Mouse (Mus musculus): ENCODE data around the gene 1600014C23Rik. TPM values are rescaled to one million over a fixed set of nuclear protein-coding genes. Genes with fewer than 3 reads are reported as not detected.

1600014C23Rik gene
- total RNA-seq, 2 experiments from 2014 or later = not detected

DNA sequence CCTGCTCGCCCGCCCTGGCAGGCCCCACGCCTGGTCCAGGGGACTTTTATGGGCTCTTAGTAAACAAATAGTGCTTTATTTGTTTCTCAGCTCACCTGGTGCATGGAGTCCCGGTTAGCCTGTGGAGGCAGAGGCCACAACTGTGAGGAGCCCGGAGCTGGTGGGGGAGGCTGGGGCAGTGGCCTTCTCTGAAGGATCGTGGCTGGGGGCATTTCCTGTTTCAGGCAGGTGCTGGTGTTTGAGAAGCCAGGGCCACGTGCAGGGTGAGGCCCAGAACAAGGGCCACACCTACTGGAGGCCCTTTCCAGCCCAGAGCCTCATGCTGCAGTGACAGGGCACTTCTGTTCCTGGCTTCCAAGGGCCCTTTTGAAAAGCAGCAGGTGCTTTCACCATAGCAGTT, 7.4 kb downstream of the 1600014C23Rik start:
- DNase-seq = no peak

DNA sequence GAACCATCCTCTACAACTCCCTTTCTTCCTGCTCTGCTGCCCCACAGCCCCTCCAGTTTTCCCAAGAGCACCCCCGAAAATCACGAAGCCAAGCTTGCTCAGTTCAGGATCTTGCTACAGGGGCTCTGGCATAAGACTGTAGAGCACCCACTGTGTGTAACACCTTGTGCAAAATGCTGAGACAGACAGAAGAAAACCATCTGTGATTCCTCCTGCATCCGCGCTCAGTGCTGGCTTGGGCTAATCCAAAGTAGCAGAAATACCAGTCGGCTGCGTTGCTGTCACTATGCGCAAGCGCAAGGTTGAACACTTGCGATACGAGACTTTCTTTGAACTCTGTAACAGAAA, 9.1 kb downstream of the 1600014C23Rik start:
- DNase-seq = no peak

DNA sequence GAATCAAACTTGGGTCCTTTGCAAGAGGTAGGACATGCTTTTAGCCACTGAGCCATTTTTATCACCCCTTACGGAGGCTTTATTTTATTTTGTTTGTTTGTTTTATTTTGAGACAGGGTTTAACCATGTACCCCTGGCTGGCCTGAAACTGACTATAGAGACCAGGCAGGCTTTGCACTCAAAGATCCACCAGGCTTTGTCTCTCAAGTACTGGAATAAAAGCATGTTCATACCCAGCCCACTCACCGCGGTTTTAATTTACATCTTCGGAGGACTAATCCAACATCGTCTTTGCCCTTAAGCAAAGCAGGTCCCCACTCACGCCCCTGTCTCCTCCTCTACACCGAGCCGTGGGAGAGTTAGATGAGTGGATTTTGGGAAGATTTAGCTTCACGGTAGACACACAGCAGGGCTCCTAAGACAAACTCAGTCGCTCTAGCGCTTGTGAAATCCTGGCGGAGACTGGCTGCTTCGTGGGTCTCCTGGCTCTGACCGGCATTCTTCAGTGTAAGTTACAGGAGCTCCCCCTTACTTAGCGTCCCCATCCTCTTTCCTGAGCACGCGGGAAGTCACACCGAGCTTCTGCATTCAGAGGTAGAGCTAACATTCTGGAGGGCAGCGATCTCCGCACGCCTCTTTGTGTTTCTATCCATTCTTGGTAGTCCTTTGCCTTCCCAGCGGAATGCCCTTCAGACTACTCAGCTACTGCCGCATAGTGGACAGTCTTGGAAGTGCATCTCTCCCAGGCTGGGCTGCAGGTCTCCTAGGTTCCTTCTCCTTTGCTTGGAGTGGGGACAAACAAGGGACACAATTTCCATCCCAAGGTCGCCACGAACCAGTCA, 9.7 kb downstream of the 1600014C23Rik start:
- DNase-seq = peak; percentile 65

DNA sequence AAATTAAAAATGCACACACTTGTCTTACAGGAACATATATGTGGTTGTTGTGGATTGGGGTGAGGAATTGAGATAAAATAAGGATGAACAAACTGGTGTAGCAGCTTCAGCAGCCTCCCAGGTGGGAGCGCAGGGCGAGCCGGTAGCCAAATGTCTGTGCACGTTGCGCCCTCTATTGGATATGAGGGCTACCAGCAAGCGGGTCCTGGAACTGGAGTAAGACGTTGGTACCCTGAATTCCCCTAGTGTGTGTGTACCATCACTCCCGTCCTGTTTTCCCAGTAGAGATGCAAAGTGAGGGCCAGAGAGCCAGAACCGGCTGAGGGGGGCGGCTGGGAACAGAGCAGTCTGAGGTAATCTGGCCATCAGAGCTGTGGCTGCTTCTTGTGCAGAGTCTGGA, 15.3 kb downstream of the 1600014C23Rik start:
- peak; percentile 56 for DNase-seq

DNA sequence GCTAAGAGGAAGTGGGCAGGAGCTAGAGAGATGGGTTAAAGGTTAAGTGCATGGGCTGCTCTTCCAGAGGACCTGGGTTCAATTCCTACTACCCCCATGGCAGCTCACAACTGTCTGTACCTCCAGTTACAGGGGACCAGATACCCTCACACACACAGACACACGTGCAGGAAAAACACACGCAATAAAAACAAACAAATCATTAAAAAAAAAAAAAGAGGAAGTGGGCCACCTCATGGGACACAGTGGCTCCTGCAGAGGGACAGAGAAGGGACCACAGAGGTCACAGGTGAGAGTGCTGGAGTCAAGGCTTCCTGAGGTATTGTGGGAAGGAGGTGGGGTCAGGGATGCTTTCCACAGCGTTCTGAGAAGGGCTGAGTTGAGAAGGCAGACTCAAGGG, 22.1 kb downstream of the 1600014C23Rik start:
- DNase-seq = no peak

DNA sequence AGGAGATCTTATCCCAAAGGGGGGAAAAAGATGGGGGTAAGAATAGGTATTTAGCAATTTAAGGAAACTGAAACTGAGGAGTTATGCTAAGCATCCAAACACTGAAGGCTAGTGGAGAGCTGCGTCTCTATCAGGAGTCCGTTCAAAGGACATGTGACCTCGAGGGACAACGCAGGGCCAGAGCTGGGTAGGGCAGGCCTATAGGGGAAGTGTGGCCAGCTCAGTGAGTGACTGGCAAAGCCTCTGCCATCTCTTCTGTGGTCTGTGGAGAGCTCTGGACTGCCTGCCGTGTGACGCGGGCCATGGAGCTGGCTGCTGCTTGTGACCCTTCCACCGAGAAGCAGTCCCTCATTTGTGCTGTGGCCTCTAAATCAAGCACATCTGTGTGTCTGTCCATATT, 23.2 kb downstream of the 1600014C23Rik start:
- DNase-seq = no peak

DNA sequence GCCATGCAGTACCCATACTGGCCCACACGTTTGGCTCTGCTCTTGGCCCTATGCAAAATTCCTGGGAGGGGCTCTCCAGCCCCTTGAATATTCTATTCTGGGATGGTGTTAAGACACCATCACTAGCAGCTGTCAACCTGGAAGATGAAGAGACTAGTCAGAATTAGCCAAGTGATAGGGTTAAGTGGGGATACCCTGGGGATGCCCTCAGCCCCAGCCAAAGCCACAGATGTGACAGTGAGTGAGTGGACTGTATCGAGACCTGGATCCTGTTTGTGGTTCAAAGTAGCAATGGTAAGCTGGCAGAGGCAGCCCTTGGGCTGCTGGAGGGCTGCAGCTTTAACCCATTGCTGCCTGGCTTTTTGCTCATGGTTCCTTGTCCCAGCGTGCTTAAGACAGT, 23.8 kb downstream of the 1600014C23Rik start:
- DNase-seq = no peak

DNA sequence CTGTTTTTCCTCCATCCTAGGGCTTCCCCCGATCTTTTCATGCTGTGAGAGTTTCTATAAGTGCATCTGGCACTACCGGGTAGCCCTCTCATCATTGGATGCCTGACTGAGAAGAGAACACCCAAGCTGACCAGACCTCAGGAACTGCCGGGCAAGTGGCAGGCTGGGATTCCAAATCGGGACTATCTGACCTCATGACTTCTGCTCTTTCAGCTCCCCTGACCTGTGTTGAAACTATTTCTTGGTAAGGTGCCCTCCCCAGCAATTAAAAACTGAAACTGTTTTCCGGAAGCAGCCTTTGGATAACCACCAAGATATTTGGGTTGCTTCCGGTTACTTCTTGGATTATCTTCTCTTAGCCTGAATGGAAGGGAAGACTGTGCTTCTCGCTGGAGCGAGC, 25.5 kb downstream of the 1600014C23Rik start:
- no peak for DNase-seq

DNA sequence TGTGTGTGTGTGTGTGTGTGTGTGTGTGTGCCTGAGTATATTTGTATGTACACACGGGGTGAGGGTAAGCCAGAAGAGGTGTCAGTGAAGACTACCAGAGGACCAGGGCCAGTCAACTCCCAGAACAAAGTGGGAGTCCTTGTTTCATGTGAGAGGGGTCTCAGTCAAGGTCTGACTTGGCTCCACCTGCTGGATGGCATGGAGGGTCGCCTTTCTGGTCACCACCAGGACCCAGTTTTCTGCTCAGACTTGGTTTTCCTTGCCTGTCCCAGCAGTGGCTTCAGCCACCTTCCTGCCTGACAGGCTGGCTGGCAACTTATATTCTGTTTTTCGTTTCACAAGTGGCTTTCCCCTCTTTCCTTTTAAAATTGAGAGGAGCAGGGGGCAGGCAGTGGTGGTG, 26.3 kb downstream of the 1600014C23Rik start:
- DNase-seq = no peak

DNA sequence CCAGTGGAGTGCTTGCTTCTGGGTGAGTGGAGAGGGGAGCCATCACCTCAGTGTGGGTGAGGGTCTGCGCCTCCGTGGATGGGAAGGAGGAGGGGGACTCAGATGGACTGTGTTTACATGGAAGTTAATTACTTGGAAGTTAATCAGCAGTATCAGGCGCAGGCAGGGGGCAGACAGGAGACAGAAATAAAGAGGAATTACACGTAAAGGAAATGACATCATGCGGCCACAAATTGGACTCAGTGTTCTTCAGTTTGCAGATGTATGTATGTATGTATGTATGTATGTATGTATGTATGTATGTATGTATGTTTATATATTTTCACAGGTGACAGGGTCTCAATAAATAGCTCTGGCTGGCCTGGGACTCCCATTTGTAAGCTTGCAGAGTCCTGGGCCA, 26.8 kb downstream of the 1600014C23Rik start:
- DNase-seq = no peak

DNA sequence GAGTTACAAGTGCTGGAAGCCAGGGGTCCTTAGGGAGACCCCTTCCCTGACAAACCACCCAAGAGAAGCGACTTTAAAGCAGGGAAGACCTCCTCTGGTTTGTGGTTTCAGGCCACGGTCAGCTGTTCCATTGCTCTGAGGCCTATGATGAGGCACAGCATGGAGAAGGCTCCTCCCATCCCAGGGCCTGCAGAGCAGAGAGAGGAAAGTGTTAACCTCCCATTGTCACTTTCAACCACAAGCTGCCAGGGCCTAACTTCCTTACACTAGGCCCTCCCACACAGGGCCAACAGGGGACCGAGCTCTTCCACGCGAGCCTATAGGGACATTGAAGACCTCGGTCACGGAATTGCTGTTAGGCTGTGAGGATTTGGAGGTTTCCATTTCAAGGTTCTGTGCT, 30.5 kb downstream of the 1600014C23Rik start:
- no peak for DNase-seq

DNA sequence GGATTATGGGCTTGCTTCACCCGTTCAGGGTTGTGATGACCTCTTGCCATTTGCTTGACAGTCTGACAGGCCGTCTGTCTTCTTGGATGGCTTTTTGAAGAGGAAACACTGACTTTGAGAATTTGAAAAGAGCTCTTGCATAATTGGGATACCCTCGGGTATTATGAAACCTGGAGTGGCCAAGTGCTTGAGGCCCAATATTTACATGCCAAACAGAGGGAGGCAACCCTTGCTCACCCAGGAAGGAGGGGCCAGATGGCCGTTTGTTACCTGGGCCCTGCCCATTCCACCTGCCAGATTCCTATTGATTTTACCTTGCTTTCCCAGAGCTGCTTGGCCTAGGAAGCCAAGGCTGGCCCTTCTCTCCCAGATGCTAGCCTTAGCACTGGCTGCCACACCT, 31.4 kb downstream of the 1600014C23Rik start:
- DNase-seq = no peak

DNA sequence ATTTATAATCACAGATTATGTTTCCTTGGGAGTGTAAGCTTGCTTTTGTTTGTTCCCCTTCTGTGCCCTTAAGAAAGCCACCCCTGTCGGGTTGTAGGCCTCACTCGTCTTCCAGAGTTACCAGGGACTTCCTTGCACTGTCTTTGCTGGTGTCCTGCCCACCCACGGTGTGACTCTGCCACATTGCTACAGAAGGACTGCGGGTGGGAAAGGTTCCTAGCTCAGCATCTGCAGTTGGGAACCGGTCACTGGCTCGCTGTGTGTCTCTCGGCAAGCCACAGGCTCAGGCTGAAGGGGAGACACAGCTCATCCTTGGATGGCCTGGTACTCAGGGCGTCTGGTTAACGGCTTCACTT, 32.4 kb downstream of the 1600014C23Rik start:
- DNase-seq = no peak

DNA sequence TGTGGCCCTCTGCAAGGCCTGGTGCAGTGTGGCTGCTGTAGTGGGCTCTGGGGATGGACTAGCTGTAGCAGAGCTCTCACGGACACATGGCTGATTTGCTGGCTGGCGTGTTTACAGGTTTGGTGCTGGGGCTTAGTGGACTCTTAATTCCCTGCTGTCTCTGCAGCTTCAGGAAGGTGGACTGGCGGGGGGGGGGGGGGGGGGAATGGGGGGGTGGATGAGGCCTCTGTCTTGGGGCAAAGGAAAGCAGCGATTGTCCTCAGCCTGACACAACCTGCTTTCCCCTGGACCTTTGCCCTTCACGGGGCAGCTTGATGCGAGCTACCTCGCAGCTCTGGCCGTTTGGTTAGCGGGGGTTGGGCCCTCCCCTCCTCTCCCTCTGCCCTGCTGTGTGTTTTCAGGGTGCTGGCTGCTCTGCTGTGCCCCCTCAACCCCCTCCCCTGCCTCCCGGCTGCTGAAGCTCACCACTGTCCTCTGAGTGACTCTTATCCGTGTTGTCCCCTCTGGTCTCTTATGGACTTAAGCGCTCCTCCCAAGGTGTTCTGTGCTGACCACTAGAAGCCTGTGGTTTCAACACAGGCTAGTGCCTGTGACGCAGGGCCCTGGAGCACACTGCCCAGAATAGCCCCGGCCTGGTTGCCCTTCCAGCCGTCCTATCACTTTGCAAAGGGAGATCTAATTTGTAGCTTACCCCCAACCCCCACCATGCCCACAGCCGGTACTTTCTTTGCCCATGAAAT, 33.0 kb downstream of the 1600014C23Rik start:
- DNase-seq = peak; percentile 85

DNA sequence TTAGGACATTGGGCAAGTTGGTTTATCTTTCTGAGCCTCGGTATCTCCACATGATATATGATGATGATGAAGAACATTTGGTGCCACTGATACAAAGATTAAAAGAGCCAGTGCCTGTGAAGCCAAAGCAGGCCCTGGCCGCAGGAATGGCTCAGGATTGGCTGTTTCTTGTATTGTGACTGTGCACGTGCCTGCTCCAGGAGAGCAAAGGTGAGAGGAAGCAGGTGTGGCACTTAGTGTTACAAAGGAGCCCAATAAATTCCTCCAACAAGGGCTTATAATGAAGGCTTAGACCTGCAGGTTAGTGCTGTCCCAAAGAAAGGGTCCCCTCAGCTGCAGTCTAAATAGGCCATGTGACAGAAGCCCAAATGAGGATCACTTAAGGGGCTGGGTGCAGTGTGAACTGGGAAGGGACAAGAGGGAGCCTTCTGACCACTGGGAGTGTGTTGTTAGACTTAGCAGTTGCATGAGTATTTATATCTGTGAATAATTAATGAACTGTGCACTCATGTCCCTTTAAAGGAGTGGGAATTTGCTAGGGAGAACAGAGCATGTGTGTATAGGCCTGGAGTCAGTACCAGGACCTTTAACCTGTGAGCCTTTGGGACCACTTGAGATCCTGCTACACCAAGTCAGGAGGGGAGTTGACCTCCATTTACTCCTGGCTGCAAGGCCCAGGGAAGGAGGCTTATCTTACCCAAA, 34.5 kb downstream of the 1600014C23Rik start:
- no peak for DNase-seq

DNA sequence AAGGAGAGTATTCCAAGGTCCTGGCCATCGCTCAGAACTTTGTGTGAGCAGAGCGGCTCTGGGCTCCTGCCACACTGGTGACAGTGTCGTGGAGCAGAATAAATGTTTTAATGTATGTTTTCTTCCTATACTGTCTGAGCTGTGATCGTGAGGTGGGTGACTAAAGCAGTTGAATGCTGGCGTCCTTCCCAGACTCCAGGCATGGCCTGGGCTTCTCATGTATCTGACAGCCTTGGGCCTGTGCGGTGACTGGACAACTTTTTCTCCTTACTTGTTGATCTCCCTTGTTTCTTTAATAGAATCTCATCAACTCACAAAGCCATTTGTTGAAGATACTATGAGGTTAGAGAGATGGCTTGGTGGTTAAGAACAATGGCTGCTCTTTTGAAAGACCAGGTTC, 35.3 kb downstream of the 1600014C23Rik start:
- DNase-seq = no peak

DNA sequence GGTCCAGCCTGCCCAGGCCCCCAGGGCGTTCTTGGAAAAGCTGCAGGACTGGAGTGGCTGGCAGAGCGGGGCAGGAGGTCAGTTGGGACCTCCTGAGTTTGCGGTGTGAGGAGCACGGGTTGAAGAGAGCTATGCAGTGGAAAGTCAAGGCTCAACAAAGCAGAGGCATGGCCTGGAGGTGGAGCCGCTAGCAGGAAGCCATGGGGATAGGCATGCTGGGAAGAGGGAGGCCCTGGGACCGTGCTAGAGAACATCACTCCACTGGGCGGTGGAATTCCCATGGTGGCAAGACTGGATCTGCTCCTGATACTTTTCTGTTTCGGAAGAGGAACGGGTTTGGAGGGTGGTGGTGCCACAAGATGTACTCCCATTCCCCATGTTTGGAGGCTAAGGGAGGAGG, 36.7 kb downstream of the 1600014C23Rik start:
- no peak for DNase-seq

DNA sequence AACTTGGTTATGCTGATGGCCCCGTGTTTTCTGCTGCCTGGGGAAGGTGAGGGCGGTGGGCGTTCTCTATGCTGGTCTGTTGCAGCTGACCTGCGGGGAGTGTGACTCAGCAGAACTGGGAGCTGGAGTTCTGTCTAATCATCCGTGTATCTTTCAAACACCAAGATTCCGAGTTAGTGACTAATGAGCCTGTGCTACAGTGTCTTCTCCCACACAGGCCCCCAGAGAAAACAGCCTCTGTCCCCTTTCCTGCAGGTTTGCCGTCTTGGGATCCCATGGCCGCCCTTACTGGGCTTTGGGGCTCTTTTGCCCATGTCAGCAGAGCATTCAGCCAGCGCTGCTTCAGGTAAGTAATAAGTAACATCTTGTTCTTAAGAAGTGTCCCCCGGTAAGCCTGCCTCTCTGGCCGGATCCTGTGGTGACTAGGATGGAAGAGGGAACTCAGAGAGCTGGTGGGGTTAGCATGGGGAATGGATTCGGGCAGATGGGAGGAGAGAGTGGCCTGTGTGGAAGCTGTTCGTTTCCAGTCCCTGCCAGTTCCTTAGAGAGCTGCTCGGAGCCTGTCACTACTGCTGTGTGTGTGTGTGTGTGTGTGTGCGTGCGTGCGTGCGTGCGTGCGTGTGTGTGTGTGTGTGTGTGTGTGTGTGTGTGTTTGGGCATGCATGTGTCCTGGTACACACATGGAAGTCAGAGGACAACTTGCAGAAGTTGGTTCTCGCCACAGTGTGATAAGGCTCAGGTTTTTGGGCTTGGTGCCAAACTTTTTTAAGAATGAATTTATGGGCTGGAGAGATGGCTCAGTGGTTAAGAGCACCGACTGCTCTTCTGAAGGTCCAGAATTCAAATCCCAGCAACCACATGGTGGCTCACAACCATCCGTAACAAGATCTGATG, 38.2 kb downstream of the 1600014C23Rik start:
- no peak for DNase-seq

DNA sequence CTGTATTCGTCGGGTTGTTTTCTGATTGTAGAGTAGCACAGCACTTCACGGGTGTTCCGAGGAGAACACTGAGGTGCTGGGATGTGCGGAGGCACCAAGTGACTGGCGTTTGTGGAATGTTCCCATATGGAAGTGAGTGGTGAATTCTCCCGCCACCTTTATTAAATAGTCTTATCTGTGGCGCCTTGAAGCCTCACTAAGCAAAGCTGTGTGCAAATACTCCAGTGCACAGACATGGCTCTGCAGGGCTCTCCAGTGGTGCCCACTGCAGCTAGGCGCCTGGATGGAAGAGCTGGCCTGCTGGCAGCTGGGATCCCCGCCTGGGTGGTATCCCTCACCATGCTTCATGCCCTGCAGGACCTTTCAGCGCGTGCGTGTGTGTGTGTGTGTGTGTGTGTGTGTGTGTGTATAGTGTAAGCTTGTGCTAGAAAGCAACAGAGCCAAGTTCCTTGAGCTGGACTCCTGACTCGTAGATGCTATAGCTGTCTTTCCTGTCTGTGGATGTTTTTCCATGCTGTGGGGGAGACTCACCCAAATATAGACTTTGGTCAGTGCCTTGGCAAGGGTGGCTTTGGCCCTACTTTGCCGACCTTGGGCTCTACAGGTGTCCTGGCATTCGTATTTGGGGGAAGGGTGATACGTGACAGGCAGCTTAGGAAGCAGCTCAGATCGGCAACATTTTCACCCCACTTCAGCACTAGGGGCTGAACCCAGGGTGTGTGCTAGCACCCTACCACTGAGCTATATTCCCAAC, 39.7 kb downstream of the 1600014C23Rik start:
- DNase-seq = peak; percentile 55

DNA sequence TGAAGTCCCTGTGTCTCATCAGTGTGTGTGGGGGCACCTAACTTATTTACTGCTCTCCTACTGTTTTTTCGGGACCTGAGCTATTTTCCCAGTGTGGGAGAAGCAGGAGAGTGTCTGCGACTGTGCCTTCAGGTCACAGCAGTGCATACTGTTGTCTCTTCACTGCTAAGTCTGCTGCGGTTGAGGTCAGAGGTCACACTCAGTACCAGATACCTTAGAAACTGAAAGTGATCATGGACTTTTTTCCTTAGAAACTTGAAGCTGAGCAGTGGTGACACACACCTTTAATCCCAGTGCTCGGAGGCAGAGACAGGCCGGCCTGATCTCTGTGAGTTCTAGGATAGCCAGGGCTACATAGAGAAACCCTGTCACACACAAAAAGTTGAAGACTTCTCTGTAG, 41.5 kb downstream of the 1600014C23Rik start:
- no peak for DNase-seq

DNA sequence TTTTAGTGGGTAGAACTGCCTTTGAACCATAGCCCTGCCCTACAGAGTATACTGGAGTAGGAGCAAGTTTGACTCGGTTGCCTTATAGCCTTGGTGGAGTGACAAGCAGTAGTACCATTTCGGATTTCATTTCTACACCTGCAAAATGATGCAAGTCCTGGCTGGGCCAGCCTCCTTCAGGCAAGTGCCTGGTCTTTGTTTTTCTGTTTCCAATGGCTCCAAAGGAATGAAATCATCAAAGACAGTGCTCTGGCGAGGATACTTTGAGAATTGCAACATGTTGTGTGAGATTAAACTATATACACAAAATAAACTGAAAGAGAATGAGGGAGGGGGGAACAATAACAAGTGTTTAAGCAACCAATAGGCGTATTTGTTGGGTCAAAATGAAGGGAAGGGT, 43.6 kb downstream of the 1600014C23Rik start:
- DNase-seq = no peak
